Mouse (Mus musculus) CH12F3 (cell line): ENCODE results near the gene Pcmt1.

ENCODE experiments used
- in situ Hi-C: fragments of 300-500 bp; cut with MboI; formaldehyde crosslinking; loops from 2 replicates; pipeline ENCODE4 v1.14.3; 2020; ENCODE audit warnings: low sequenced_read_pairs

The Pcmt1 gene

GRCm38 (mm10) chr10:7680731-7681301, at the start of gene Pcmt1, which contains the start of gene Lats1:
Gene Pcmt1, minus strand, starts transcription at chr10:7681136.
Gene Lats1, plus strand, starts transcription at chr10:7681214.
- in situ Hi-C loops, result no loop called here

GRCm38 (mm10) chr10:7727011-7727410, 46.1 kb upstream of the Pcmt1 start:
- in situ Hi-C loops, result no loop called here

- in situ Hi-C loops, result no loop called here
These were observed 45.5 kb upstream of the Pcmt1 start for GRCm38 (mm10) chr10:7726501-7726812.

GRCm38 (mm10) chr10:7725751-7726500, 45.0 kb upstream of the Pcmt1 start, which contains the start of gene Katna1:
Gene Katna1, plus strand, starts transcription at chr10:7726000.
- in situ Hi-C loops, result no loop called here

GRCm38 (mm10) chr10:7715056-7715455, 34.1 kb upstream of the Pcmt1 start:
- in situ Hi-C loops, result no loop called here

GRCm38 (mm10) chr10:7712506-7712905, 31.6 kb upstream of the Pcmt1 start:
- in situ Hi-C loops, result no loop called here

GRCm38 (mm10) chr10:7710121-7710520, 29.2 kb upstream of the Pcmt1 start:
- in situ Hi-C loops, result no loop called here

- in situ Hi-C loops, result no loop called here
These were observed 21.6 kb upstream of the Pcmt1 start for GRCm38 (mm10) chr10:7702586-7702985.

- in situ Hi-C loops, result no loop called here
These were observed 19.2 kb upstream of the Pcmt1 start for GRCm38 (mm10) chr10:7700120-7700519.

- in situ Hi-C loops, result no loop called here
These were observed 14.3 kb upstream of the Pcmt1 start for GRCm38 (mm10) chr10:7695286-7695685.

GRCm38 (mm10) chr10:7686902-7687301, 6.0 kb upstream of the Pcmt1 start:
- in situ Hi-C loops, result no loop called here

- in situ Hi-C loops, result no loop called here
These were observed 1.3 kb upstream of the Pcmt1 start for GRCm38 (mm10) chr10:7682249-7682648.

- in situ Hi-C loops, result no loop called here
These were observed 548 bp upstream of the Pcmt1 start for GRCm38 (mm10) chr10:7681343-7682025.

- in situ Hi-C loops, result no loop called here
These were observed 7.3 kb downstream of the Pcmt1 start for GRCm38 (mm10) chr10:7673673-7674072.

- in situ Hi-C loops, result no loop called here
These were observed 13.6 kb downstream of the Pcmt1 start, which contains the start of gene Nup43 for GRCm38 (mm10) chr10:7667342-7667802. Gene Nup43, plus strand, starts transcription at chr10:7667503.

- in situ Hi-C loops, result no loop called here
These were observed 16.0 kb downstream of the Pcmt1 start for GRCm38 (mm10) chr10:7664889-7665288.

GRCm38 (mm10) chr10:7664027-7664526, 16.9 kb downstream of the Pcmt1 start:
- in situ Hi-C loops, result no loop called here

GRCm38 (mm10) chr10:7663159-7664026, 17.5 kb downstream of the Pcmt1 start:
- in situ Hi-C loops, result no loop called here

- in situ Hi-C loops, result no loop called here
These were observed 18.3 kb downstream of the Pcmt1 start for GRCm38 (mm10) chr10:7662471-7663141.

- in situ Hi-C loops, result no loop called here
These were observed 29.9 kb downstream of the Pcmt1 start for GRCm38 (mm10) chr10:7651057-7651456.
